In genomic region chr11:59778181-59778873, GRCm38 (mm10) we compare ENCODE assay signal across 9 mouse cellular contexts. TPM values are rescaled to one million over a fixed set of nuclear protein-coding genes. Genes with fewer than 3 reads are reported as not detected.
A peak's percentile ranks its signal among the peaks of the same experiment; 100 is the strongest.
DNase-seq lines count a peak whose midpoint lies in the region; ATAC-seq lines count a peak whose summit lies in the region.
"Had no signal": no experiment of that assay in that cellular context is flagged by ENCODE, and none has a peak within 500 bp of the region (broad histone marks: within the 10 kb centered on the region; RNA-seq: fewer than 3 reads in every experiment).

No protein-coding gene starts in this region.

- peak; percentile 77 for ATAC-seq in CD4-positive, CD25-positive, alpha-beta regulatory T cell, adult 4 months
- ATAC-seq in embryonic facial prominence, embryonic 11.5 days (replicated peaks; ENCODE audit: insufficient number of reproducible peaks, low FRiP score, low TSS enrichment, low read depth), result peak; percentile 44; the same call in 1 of the 2 replicates
- 0 out of 2 replicates have a peak, but pooled peaks have one; percentile 49 for ATAC-seq in heart, embryonic 11.5 days (replicated peaks; ENCODE audit: insufficient number of reproducible peaks, low FRiP score, low TSS enrichment)
- peak; percentile 77; the same call in 1 of the 2 replicates for ATAC-seq in lung, embryonic 15.5 days (ENCODE audit: borderline replicate concordance, extremely low read depth, low FRiP score, low TSS enrichment)

- DNase-seq in adrenal gland, adult 8-10 months, result peak; percentile 53
- peak; percentile 75 for DNase-seq in embryonic facial prominence, embryonic 11.5 days (ENCODE audit: low spot score)
- peak; percentile 70 to 90 for DNase-seq in kidney, postnatal 36 days
- DNase-seq in right cerebral cortex, adult 2 months (ENCODE audit: low spot score in 2 of 2), result peak; percentile 64 to 65
- peak; percentile 56 for DNase-seq in urinary bladder, adult 2 months (ENCODE audit: low spot score)

- no peak overlapping the region for H3K27ac ChIP-seq in embryonic facial prominence, embryonic 11.5 days (replicated peaks; ENCODE audit: low read depth, low read length)
- H3K27ac ChIP-seq in heart, embryonic 11.5 days (ENCODE audit: low read depth, low read length), result no peak overlapping the region
- H3K27ac ChIP-seq in lung, embryonic 15.5 days, result no peak overlapping the region
- H3K27ac ChIP-seq: limb, embryonic 15.5 days had no signal

- H3K9me3 ChIP-seq in embryonic facial prominence, embryonic 11.5 days (replicated peaks; ENCODE audit: control insufficient read depth, low read length), result no peaks in the 10 kb centered on the region
- H3K9me3 ChIP-seq in heart, embryonic 11.5 days (replicated peaks; ENCODE audit: control insufficient read depth, low read length), result no peaks in the 10 kb centered on the region
- no peaks in the 10 kb centered on the region for H3K9me3 ChIP-seq in lung, embryonic 15.5 days
- H3K9me3 ChIP-seq: limb, embryonic 15.5 days had no signal

- no peak overlapping the region for H3K9ac ChIP-seq in embryonic facial prominence, embryonic 11.5 days (replicated peaks; ENCODE audit: low read length)
- no peak overlapping the region for H3K9ac ChIP-seq in heart, embryonic 11.5 days (ENCODE audit: low read depth, low read length)
- no peak overlapping the region for H3K9ac ChIP-seq in lung, embryonic 15.5 days
- H3K9ac ChIP-seq: limb, embryonic 15.5 days had no signal

- 53% methylated on average over 9 of the region's 9 CpGs for WGBS in embryonic facial prominence, embryonic 11.5 days
- WGBS in heart, embryonic 11.5 days (ENCODE audit: insufficient replicate concordance), result 53% methylated on average over 9 of the region's 9 CpGs
- WGBS in lung, embryonic 15.5 days, result 51% methylated on average over 9 of the region's 9 CpGs

- H3K4me1 ChIP-seq in embryonic facial prominence, embryonic 11.5 days (ENCODE audit: control insufficient read depth, insufficient read depth, low read length), result no peaks in the 10 kb centered on the region
- H3K4me1 ChIP-seq in heart, embryonic 11.5 days (ENCODE audit: control insufficient read depth, insufficient read depth, low read length), result peaks cover 11% of the 10 kb centered on the region
- no peaks in the 10 kb centered on the region for H3K4me1 ChIP-seq in lung, embryonic 15.5 days
- H3K4me1 ChIP-seq: limb, embryonic 15.5 days had no signal

- H3K27me3 ChIP-seq in embryonic facial prominence, embryonic 11.5 days (ENCODE audit: control insufficient read depth, insufficient read depth, low read length), result no peaks in the 10 kb centered on the region
- H3K27me3 ChIP-seq in heart, embryonic 11.5 days (ENCODE audit: control insufficient read depth, insufficient read depth, low read length), result no peaks in the 10 kb centered on the region
- no peaks in the 10 kb centered on the region for H3K27me3 ChIP-seq in lung, embryonic 15.5 days
- H3K27me3 ChIP-seq: limb, embryonic 15.5 days had no signal

- no peaks in the 10 kb centered on the region; the same call in 1 of the 2 replicates for H3K36me3 ChIP-seq in embryonic facial prominence, embryonic 11.5 days (replicated peaks; ENCODE audit: control insufficient read depth, insufficient read depth, low read depth, low read length)
- H3K36me3 ChIP-seq in heart, embryonic 11.5 days (ENCODE audit: control insufficient read depth, insufficient read depth, low read length), result peaks cover 15% of the 10 kb centered on the region
- peaks cover 55% of the 10 kb centered on the region for H3K36me3 ChIP-seq in lung, embryonic 15.5 days

- H3K4me2 ChIP-seq in embryonic facial prominence, embryonic 11.5 days (ENCODE audit: low read depth, low read length), result no peak overlapping the region
- no peak overlapping the region for H3K4me2 ChIP-seq in heart, embryonic 11.5 days
- no peak overlapping the region for H3K4me2 ChIP-seq in lung, embryonic 15.5 days
- H3K4me2 ChIP-seq: limb, embryonic 15.5 days had no signal

- H3K4me3 ChIP-seq in embryonic facial prominence, embryonic 11.5 days (ENCODE audit: low read depth, low read length), result no peak overlapping the region
- H3K4me3 ChIP-seq in heart, embryonic 11.5 days (ENCODE audit: low read depth, low read length), result no peak overlapping the region
- no peak overlapping the region for H3K4me3 ChIP-seq in lung, embryonic 15.5 days
- H3K4me3 ChIP-seq: limb, embryonic 15.5 days had no signal

RNA-seq across cellular contexts. Expression of gene Pld6, which starts 9.1 kb away (rescaled TPM):
- polyA plus RNA-seq in CD4-positive, CD25-positive, alpha-beta regulatory T cell, adult 4 months (2017; shearing (Covaris generic)), result under 1 TPM in 1 of 2 experiments, not detected in 1; 0.36 TPM
- total RNA-seq in adrenal gland, adult 8-10 months (2022), result 1 to 10 TPM in 3 of 4 experiments, under 1 TPM in 1; 0.81 to 2.4 (median 1.6) TPM
- 1.2 and 1.4 TPM in 2 replicates for polyA plus RNA-seq in embryonic facial prominence, embryonic 11.5 days (2014; fragmentation: Nextera tagmentation; extraction: Ambion mirVana)
- polyA plus RNA-seq in heart, embryonic 11.5 days (2014; fragmentation: Nextera tagmentation; extraction: Ambion mirVana), result 1.2 and 1.7 TPM in 2 replicates
- polyA plus RNA-seq in lung, embryonic 15.5 days (2015; fragmentation: Nextera tagmentation; extraction: Ambion mirVana), result 5.8 and 6.2 TPM in 2 replicates
- 1.2 and 1.5 TPM in 2 replicates for polyA plus RNA-seq in urinary bladder, adult 2 months (2012; rRNA removed)

RNA-seq across cellular contexts. Expression of gene Flcn, which starts 31.5 kb away (rescaled TPM):
- 10 to 100 TPM; 26.9 to 39.0 TPM for polyA plus RNA-seq in CD4-positive, CD25-positive, alpha-beta regulatory T cell, adult 4 months (2017; shearing (Covaris generic))
- 10 to 100 TPM; 49.9 to 61.3 (median 57.3) TPM for total RNA-seq in adrenal gland, adult 8-10 months (2022)
- 23.9 and 26.1 TPM in 2 replicates for polyA plus RNA-seq in embryonic facial prominence, embryonic 11.5 days (2014; fragmentation: Nextera tagmentation; extraction: Ambion mirVana)
- polyA plus RNA-seq in heart, embryonic 11.5 days (2014; fragmentation: Nextera tagmentation; extraction: Ambion mirVana), result 21.4 and 22.6 TPM in 2 replicates
- polyA plus RNA-seq in lung, embryonic 15.5 days (2015; fragmentation: Nextera tagmentation; extraction: Ambion mirVana), result 25.9 and 27.7 TPM in 2 replicates
- 42.6 and 48.8 TPM in 2 replicates for polyA plus RNA-seq in urinary bladder, adult 2 months (2012; rRNA removed)
